Mouse (Mus musculus) adrenal gland, postnatal 0 days (tissue): ENCODE measurements around the gene Mcam. TPM values are rescaled to one million over a fixed set of nuclear protein-coding genes. Genes with fewer than 3 reads are reported as not detected.

ENCODE experiments used
- polyA plus RNA-seq: library from polyadenylated mRNA; unstranded; fragments of >200 nt; fragmentation: Nextera tagmentation; extraction: Ambion mirVana; gene quantifications from 2 replicates; pipeline ENCODE4 v1.2.1, GENCODE M21; 2015

The Mcam gene
- polyA plus RNA-seq, result 27.4 and 36.3 TPM in 2 replicates

GRCm38 (mm10) chr9:44134101-44134850, at the start of gene Mcam:
Gene Mcam (plus strand): TSS chr9:44134469.

GRCm38 (mm10) chr9:44101490-44101889, 32.8 kb upstream of the Mcam start, which contains the start of gene Mfrp:
Gene Mfrp (plus strand): TSS chr9:44101729.

DNA sequence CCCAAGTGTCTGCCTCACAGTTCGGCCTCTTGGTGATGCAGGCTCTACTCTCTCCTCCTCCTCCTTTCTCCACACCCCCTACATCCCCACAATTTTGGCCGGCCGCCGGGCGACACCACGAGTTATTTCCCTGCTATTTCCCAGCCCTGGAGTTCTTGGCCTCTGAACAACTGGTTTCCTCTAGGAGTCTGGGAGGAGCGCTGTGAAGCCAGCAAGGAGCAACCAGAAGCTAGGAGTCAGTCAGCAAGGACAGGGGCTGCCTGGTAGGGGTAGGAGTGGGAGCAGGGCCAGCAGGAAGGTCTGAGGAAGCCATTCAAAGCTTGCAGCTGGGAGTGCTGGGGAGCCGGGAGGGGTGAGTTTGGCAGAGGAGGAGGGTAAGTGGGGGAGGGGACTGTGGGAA, 27.2 kb upstream of the Mcam start, which contains the start of gene C1qtnf5:
TSS of gene C1qtnf5 (plus strand) at position 136 of the 400 bp plus-strand sequence.

DNA sequence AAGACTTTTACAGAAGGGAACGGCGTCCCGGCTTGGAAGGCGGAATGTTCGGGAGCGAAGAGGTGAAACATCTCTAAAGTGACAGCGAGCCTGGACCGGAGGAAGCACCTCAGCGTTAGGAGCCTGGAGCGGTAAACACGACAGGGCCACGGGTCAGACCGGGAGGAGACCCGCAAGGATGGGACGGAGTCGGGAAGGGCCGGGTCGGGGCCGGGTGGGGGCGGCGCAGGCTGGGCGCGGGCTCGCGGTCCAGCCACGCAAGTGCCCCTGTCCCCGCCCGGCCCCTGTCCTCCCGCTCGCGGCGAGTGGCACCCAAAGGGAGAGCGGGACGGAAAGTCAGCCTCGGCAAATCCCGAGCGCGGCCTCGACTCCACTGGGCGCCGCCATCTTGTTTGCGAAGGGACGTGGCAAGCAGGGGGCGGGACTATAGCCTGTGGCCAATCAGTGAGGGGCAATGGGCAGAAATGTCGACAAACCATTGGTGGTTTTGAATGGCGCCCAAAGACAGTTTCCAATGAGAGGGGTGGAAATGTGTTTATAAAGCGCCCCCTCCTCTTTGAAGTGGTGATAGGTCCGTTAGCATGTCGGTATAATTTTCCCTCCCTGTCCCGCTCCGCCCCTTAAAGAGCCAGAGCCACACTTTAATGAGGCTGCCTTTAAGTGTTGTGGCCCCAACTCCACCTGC, 21.0 kb upstream of the Mcam start, which contains the start of the genes Gm49380 and Rnf26:
TSS of gene Gm49380 (minus strand) at position 396 of the 685 bp plus-strand sequence.
TSS of gene Rnf26 (minus strand) at position 413 of the 685 bp plus-strand sequence.

Other genes starting within 250 kb of the Mcam start
- 10.9 and 19.0 TPM in 2 replicates for gene Thy1, start 91.1 kb upstream of the Mcam start, polyA plus RNA-seq
- gene Usp2, start 67.4 kb upstream of the Mcam start, polyA plus RNA-seq, result 10.1 and 14.3 TPM in 2 replicates
- gene Mfrp, start 32.7 kb upstream of the Mcam start, polyA plus RNA-seq, result 0.03 and 0.11 TPM in 2 replicates
- 12.8 and 16.9 TPM in 2 replicates for gene C1qtnf5, start 27.2 kb upstream of the Mcam start, polyA plus RNA-seq
- 0.16 and 0.28 TPM in 2 replicates for gene Gm49380, start 21.0 kb upstream of the Mcam start, polyA plus RNA-seq
- gene Rnf26, start 21.0 kb upstream of the Mcam start, polyA plus RNA-seq, result 22.4 and 35.7 TPM in 2 replicates
- 5.7 and 7.4 TPM in 2 replicates for gene Cbl, start 99.6 kb downstream of the Mcam start, polyA plus RNA-seq
- gene Ccdc153, start 106.2 kb downstream of the Mcam start, polyA plus RNA-seq, result 2.3 and 4.2 TPM in 2 replicates
- gene Pdzd3, start 117.0 kb downstream of the Mcam start, polyA plus RNA-seq, result 0.32 and 0.58 TPM in 2 replicates
- 14.2 and 22.7 TPM in 2 replicates for gene Nlrx1, start 134.1 kb downstream of the Mcam start, polyA plus RNA-seq
- 8.9 and 12.6 TPM in 2 replicates for gene Abcg4, start 154.1 kb downstream of the Mcam start, polyA plus RNA-seq
- 9.4 and 11.5 TPM in 2 replicates for gene Hinfp, start 171.2 kb downstream of the Mcam start, polyA plus RNA-seq
- gene C2cd2l, start 185.8 kb downstream of the Mcam start, polyA plus RNA-seq, result 10.9 and 11.3 TPM in 2 replicates
- gene Dpagt1, start 191.6 kb downstream of the Mcam start, polyA plus RNA-seq, result 27.4 and 35.8 TPM in 2 replicates
- 99.2 and 108 TPM in 2 replicates for gene H2afx, start 200.2 kb downstream of the Mcam start, polyA plus RNA-seq
- 110 and 170 TPM in 2 replicates for gene Hmbs, start 209.8 kb downstream of the Mcam start, polyA plus RNA-seq
- gene Vps11, start 227.2 kb downstream of the Mcam start, polyA plus RNA-seq, result 27.1 and 43.2 TPM in 2 replicates
- gene Hyou1, start 245.0 kb downstream of the Mcam start, polyA plus RNA-seq, result 11.9 and 23.6 TPM in 2 replicates